Mouse (Mus musculus) 3134 (cell line): ENCODE measurements around the gene Zfp566.
"Not testable (repeated sequence)": the region's sequence is repeated elsewhere in the genome, so short reads cannot be mapped to it uniquely, and the experiment has no call there.

ENCODE experiments used
- DNase-seq: peaks from one replicate; pipeline ENCODE4 v3.0.0-alpha.2; 2011; ENCODE audit warnings: low spot score; ENCODE audit not compliant: insufficient read length; ENCODE audit errors: extremely low read depth

Zfp566 gene

DNA sequence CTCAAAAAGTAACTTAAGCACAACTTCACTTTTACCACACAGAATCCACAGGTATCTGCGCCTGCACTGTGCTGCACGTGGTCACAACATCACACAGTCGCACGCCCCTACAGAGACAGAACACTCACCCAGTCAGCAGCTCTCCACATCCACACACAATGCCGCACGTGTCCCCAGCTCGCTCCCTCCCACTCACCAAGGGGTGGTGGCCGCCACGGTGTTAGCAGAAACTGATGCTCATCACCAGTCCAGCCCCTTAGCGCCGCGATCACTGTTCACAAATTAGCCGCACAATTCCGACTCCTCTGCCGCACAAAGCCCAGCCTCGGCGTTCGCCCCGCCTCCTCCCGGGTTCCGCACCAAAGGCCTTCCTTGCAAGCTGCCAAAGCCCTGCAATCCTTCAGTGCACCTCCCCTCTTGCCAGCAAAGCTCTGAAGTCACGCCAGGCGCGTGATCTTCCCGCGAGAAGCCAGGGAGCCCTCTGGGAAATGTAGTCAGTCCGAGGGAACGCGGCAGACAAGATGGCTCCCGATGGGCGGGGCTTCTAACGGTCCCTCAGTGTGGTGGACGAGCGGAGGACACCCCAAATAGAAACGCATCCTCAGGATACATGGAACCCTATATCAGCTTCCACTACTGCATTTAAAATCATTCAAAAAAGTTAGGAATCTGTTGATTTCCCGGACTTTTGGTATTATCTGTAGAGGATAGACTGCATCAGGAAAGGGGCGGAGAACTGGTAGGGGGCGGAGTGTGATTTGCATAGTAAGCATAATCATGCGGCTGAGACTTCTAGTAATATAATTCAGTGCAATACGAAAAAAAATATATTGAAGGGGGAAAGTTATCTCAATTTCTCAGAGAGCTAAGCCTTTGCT, at the start of gene Zfp566, which contains the start of gene Gm26920:
Gene Zfp566 (minus strand): TSS at position 436 of the 878 bp plus-strand sequence.
Gene Gm26920 (minus strand): TSS at position 319 of the 878 bp plus-strand sequence.
- peak; percentile 96 for DNase-seq

DNA sequence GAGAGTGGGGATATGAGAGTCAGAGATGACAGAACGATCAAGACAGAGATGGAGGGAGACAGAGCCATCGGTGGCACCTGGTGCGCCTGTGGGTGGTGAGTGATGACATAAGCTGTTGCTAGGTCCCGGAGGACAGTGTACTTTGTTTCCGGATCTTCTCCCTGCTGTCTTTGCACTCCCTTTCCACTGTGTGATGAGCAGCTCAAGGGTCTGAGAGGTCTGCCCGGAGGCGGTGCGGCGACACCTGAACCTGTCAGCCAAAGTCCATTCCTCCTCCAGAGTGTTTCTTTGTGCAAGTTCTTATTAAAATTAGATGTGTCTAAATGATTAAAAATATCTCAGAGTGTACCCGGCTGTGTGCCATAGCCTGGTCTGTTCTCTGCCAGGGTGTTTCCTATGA, 46.5 kb upstream of the Zfp566 start:
- no peak for DNase-seq

DNA sequence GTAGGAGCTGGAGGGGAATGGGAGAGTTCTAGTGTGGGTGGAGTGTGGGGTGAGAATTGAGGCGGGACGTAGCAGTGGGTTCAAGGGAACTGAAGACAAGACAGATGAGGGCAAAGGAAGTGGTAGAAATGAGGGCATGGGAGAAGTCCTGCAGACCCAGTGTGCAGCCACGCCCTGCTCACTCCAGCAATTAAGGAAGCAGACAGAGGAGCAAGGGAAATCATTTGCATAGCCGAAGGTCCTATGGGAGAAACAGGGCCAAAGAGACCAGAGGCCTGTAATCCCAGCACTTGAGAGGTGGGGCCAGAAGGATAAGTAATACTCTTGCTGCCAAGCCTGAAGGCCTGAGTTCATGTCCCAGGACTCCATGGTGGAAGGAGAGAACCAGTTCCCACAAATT, 42.1 kb upstream of the Zfp566 start:
- no peak for DNase-seq

DNA sequence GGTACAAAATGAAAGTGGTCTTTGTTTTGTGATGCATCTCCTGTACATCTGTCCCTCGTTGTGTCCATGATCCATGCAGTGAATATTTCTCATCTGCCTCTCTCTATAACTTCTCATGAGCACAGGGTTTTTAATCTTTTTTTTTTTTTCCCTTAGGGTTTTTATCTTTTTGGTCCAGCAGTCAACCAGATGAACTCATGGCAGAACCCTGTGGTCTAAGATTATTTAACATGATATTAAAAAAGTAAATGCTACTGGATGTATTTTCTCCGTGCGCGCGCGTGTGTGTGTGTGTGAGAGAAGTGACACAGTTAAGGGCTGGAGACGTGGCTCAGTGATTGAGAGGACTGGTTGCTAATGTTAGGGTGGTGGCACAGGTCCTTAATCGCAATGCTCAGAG, 39.6 kb upstream of the Zfp566 start:
- no peak for DNase-seq

DNA sequence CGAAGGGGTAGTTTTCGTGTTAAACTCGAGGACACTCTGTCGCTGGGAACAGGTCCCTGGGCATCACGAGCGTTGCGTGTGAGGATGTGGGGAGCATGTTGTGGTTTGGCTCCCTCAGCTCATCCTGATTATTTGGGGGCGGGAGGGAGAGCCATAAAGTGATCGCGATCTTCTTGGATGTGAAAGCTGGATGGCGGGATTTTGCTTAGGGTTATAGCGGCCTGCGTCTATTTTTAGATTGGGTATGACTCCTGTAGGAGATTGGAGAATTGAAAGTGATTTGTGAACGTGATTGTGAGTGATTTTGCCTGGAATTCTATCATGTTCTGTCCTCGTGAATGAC, 31.8 kb upstream of the Zfp566 start:
- no peak for DNase-seq

DNA sequence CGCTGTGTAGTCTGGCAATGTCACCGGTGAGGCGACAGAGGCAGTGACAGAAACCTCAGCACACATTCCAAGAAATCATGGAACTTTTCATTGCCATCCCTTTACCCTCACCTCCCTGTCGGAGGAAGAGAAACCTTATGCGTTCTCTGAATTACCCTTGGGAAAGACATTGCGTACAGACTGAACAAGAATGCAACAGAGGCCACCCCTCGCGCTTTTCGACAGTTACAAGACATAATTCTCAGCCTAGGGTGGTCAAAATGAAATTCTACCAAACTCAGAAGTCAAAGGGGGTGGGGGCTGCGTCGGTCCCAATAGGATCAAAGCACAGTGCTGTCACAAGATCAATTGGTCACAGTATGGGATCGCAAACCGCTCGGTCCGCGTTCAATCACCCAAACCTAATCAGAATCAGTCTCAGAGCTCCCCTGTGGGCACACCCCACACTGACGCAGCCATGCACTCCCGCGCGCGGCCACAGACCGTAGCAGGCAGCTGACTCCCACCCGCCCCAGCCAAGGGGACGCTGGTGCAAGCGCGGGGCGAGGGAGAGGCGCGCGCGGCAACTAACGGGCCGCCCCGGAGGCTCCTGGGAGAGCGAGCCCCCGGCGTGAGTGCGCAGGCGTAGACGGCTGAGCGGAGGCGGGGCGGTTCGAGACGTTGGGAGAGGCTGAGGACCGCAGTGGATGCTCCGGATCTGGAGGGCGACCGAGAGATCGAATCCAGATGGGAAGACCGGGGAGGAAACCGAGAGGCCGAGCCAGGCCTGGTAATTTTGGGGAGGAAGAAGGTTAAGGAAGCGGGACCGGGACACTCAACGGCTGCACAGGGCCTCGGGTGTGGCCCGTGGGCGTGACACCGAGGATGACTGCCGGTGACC, 31.2 kb upstream of the Zfp566 start, which contains the start of gene Zfp382:
Gene Zfp382 (plus strand): TSS at position 635 of the 880 bp plus-strand sequence.
- peak; percentile 88 for DNase-seq

DNA sequence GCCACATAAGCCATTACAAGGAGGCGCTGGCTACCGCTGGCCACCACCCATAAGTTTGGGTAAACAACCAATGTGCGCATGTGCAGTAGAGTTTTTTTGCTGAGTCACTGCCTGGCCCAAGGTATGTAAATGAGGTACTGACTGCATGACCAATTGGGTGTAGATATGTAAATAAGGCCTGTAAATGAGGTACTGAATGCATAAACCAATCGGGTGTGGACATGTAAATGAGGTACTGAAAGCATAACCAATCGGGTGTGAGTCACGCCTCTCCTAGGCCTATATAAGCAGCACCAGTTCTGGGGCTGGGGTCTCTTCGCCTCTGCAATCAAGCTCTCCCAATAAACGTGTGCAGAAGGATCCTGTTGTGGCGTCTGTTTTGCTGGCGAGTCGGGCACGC, 27.6 kb upstream of the Zfp566 start:
- not testable (repeated sequence) for DNase-seq

DNA sequence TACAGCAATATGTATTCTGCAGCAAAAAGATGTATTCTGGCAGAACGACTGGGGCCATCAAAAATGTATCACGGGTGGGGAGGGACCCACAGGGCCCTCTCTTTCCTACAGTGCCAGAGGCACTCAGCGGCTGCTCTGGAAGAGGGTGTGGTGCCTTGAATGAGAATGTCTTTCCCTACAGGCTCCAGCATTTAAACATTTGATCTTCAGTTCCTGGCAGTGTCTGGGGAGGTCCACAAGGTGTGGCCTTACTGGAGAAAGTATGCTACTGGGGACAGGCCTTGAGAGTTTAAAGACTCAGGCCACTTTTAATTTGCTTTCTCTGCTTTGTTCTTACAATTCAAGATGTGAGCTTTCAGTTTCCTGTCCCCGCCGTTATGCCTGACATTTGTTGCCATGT, 25.7 kb upstream of the Zfp566 start:
- DNase-seq = no peak

DNA sequence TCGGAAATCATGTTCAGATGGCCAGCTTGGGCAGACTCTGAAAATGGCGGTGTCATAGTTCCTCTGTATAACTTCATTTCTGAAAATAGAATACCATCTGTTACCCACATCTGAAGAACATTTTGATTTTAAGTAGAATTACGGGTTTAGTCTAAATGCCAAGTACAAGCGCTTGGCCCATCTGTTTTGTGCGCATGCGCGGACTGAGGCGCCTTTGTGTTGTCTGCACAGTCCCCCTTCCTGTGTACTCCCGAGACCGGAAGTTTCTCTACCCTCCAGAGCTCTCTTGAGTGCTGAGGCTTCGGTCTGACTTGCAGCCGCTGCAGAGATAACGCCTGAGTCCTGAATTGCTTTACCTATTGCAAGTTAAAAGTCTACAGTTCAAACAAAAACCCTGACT, 9.0 kb upstream of the Zfp566 start:
- DNase-seq = no peak

DNA sequence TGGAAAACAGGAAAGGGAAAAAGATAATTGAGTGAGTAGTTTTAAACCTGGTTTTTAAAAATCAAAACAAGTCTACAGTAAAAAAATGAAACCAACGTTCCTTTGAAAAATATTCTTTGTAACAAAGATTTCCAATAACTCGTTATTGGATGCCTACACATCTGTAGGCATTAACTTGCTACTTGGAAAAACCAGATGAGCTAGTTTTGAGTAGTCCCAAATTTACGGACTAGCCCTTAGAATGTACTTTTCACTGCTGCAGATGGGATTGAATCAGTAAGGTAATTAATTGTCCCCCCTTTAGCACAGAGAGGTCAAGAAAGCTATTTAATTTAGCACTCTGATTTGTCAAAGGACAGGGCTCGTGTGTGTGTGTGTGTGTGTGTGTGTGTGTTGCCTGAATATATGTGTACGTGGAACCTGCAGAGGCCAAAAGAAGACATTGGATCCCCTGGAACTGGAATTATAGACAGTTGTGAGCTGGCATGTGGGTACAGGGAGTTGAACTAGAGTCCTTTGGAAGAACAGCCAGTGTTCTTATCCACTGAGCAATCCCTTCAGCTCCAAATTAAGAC, 5.3 kb upstream of the Zfp566 start:
- DNase-seq = no peak

DNA sequence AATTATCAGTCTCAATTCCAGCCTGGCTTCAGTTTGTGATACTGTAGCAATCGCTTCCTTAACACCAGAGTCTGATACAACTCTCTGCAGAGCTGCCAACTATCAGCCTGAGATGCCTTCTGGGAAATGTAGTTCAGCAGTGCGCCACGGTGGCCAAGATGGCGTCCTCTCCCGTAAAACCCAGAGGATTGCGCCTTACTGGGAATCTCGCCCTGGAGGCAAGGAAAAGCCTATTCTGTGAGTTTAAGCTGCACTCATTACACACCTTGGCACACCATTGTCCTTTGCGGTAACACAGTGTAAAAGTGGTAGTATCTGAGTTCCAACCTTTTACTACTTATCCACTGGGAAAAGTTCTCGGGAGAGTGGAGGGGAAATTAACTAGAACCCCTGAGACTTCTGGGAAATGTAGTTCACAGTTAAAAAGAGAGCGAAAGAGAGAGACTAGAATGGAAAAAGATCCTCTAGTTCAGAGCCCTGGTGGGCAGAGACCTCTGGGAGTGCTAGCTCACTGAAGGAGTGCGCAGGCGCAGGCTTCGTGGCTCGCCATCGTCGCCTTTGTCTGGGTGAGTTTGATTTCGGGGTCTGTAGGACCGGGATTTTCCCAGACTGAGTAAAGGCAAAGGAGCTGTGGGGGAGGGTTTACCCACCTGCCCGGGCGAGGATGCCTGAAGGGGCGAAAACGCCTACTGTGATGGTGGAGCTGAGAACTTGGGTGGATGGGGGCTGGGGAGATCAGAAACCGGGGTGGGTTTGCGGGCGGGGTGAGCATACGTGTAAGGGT, 4.5 kb upstream of the Zfp566 start, which contains the start of gene Zfp260:
Gene Zfp260 (plus strand): TSS at position 132 of the 784 bp plus-strand sequence.
- DNase-seq = peak; percentile 81

DNA sequence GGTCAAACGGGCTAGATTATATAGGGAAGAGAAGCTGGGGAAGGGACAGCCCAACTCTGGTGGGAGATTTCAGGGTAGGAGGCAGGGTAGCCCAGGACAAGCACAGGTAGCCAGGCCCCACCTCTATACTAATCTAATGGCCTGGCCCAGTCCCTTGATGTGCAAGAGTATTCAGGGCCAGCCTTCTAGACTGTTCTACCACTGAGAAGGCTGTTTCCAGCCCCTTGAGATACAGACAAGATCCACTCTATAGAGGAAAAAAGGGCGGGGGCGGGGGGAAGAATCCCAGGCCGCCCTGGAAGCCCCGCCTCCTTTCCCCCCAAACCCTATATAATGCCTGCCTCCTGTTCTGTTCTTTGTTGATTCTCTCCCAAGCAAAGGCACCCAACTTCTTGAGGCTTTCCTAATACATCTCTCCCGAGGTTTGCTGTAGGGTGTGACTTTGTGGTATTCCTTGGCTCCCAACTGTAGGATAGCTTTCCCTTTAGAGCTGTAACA, 3.6 kb upstream of the Zfp566 start:
- no peak for DNase-seq

DNA sequence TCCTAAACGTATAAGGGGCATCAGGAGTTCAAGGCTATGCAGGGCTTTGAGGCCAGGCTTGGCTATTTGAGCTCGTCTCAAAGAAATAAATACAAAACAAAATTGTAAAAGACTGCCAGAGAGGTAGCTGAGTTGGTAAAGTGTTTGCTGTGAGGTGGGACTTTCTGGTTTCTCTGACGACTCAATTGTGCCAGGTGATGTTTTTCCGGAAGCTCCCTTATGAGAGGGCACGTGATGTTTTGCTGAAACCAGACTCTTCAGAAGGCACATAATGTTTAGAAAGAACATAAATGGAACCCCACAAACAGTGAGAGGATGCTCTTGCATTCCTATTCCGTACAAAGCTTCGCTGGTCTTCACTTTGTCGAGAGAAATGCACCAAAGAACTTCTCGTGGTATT, 2.3 kb upstream of the Zfp566 start:
- DNase-seq = no peak

DNA sequence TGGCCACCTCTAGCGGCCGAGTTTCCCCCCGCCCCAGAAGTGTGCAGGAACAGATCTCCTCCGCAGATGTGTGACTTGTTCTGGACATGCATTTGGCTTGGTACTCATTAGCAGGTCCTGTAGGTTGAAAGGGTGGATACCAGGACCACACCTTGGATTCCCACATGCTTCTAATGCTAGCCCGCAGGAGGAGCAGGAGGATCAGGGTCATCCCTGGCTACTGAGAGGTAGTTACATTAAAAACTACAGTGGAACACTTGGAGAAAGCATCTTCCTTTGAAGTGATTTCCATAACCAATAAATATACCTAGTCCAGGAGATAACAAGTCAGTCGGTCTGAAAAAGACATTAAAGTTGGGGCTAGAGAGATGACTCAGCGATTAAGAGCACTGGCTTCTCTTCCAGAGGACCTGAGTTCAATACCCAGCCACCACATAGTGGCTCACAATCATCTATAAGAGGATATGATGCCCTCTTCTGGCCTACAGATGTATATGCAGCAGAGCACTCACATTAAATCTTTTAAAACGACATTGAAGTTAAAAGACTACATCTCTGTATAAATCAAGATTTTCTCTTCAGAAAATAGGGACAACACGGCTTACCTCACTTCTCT, 751 bp upstream of the Zfp566 start:
- DNase-seq = peak; percentile 42

DNA sequence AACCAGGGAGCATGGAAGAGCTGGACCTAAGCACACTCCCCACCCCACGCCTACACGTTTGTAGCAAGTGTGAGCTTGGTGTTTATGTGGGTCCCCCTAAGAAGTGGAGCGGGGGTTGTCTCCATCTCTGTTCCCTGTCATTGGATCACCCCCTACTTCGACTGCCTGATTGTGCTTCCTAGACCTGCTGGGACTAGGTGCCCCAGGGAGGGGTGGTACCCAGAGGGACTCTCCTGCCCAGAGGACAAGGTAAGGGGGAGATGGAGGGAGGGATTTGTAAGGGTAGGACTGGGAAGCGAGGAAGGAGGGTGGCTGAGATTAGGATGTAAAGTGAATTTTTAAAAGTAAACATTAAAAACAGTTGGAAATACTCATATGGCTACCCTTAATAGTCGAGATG, 922 bp downstream of the Zfp566 start:
- no peak for DNase-seq

DNA sequence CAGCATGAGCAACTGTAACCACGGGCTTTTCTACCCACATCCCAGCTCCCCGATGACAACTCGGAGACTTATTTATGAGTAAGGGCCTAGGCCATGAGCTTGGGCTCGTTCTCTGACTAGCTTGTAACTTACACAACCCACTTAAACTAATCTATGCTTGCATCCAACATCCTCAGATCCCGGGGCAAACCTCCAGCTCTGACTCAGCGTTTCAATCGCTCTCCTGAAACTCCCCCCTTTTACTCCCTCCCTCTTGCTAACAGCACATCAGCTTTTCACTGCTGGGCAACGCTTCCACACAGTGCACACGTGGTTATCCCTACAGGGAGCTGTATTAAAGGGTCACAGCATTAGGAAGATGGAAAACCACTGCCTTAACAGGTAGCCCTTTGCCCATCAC, 3.8 kb downstream of the Zfp566 start:
- peak; percentile 40 for DNase-seq

DNA sequence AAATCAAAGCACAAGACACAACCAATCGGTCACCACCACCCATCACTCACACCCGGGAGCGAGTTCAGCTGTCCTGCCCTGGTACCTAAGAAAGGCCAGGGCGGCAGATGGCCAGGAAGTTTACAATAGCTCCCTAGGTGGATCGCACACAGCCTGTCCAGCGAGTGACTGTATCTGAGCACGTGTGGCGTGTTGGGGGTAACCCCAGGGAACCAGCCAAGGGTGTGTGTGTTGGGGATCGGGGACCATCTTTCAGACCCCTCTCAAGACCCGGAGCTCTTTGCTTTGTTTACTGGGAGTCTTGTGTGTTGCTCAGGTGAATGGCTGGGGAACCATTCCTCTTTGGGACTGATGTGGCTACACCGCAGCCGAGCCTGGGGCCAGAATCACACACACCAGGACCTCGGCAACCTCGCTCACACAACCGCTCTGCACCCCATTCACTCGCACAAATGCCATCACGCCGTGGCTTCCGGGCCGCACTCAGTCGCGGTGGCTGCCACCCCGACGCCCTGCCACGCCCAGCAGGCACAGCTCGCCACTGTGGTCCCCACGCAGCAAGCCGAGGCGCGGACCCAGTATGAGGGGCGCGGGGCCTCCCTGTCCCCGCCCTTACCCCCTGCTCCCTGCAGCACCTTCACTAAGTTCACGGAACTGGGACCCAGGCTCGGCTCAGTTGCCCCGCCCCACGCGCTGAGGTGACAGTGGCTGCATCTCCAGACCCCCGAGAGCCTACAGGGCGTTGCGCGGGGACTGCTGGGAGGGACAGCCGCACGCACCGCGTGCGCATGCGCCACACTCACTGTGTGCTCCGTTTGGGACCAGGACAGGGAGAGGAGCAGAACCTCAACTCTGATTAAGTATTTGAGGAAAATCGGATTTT, 17.9 kb downstream of the Zfp566 start, which contains the start of gene Zfp82:
Gene Zfp82 (minus strand): TSS at position 755 of the 883 bp plus-strand sequence.
- DNase-seq = peak; percentile 87

DNA sequence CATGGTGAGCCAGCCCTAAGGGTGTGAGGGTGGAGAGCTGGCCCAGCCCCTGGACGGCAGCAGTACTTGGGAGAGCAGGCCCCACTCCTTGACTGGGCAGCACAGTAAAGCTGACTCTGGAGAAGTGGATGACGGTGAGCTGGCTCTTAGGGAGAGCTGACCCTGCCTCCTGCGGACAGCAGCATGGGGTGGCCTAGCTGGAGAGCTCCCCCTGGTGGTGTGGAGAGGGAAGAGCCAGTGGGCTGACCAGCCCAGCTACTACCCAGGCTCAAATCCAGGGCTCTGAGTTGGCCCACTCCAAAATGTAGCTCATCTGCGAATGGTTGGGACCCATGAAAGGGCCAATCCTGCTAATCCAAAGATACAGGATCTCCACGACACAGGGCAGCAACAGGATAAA, 25.7 kb downstream of the Zfp566 start:
- no peak for DNase-seq

DNA sequence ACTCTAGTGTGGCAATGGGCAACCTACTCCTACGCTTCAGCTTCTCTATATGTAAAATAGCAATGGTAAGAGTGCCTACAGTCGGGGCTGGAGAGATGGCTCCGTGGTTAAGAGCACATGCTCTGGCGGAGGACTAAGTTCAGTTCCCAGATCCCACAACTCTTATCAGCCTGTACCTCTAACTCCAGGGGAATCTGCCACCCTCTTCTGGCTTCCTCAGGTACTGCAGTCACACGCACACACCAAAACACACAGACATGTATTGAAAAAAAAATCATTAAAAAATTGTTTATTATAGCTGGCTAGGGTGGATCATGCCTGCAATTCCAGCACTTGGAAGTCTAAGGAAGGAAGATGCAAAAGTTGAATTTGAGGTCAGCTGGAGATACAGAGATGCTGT, 27.8 kb downstream of the Zfp566 start:
- no peak for DNase-seq
